Mouse (Mus musculus) brain, embryonic 14.5 days (tissue): Measurements from ENCODE around the gene Obscn.

Experiments
- CTCF ChIP-seq: fragments of 200-500 bp; IDR thresholded peaks from 2 replicates; pipeline ENCODE4 v1.5.1; 2012; ENCODE audit warnings: inconsistent platforms, mild to moderate bottlenecking, moderate library complexity, borderline replicate concordance; ENCODE audit not compliant: insufficient read depth, insufficient read length; ENCODE audit errors: extremely low read depth
- POLR2A ChIP-seq: fragments of 200-500 bp; IDR thresholded peaks from 2 replicates; pipeline ENCODE4 v1.6.1; 2012; ENCODE audit warnings: mild to moderate bottlenecking, inconsistent platforms, borderline replicate concordance; ENCODE audit not compliant: poor library complexity, insufficient read depth, insufficient read length, severe bottlenecking; ENCODE audit errors: extremely low read depth

- no peak for TF ChIP-seq CTCF
- no peak for TF ChIP-seq POLR2A
Measured at GRCm38 (mm10) chr11:59169807-59170206, 33.6 kb upstream of the Obscn start.
